Mouse (Mus musculus) limb, embryonic 13.5 days (tissue): ENCODE data around the gene Adap1. TPM values are rescaled to one million over a fixed set of nuclear protein-coding genes. Genes with fewer than 3 reads are reported as not detected.

Experiments
- ATAC-seq: fragments of 200-750 bp; cut with Nextera tagmentation; 2 replicates; pipeline ENCODE4 v1.8.0; 2017; ENCODE audit warnings: low read depth, moderate number of reproducible peaks, moderate TSS enrichment; ENCODE audit not compliant: low FRiP score
- H3K27ac ChIP-seq: fragments of 300-500 bp; sonication (generic); 2 replicates; pipeline ENCODE4 v1.5.1; 2015; ENCODE audit warnings: inconsistent platforms, mild to moderate bottlenecking, moderate library complexity
- H3K27me3 ChIP-seq: fragments of 300-500 bp; sonication (generic); 2 replicates; pipeline ENCODE4 v1.6.1; 2015; ENCODE audit warnings: mild to moderate bottlenecking, inconsistent platforms
- H3K36me3 ChIP-seq: fragments of 300-500 bp; sonication (generic); 2 replicates; pipeline ENCODE4 v1.6.1; 2015; ENCODE audit warnings: inconsistent platforms, mild to moderate bottlenecking, moderate library complexity
- H3K4me1 ChIP-seq: fragments of 300-500 bp; sonication (generic); 2 replicates; pipeline ENCODE4 v1.6.1; 2015; ENCODE audit warnings: inconsistent platforms
- H3K4me2 ChIP-seq: fragments of 300-500 bp; sonication (generic); replicated peaks from 2 replicates; pipeline ENCODE4 v1.6.1; 2015; ENCODE audit warnings: inconsistent platforms, mild to moderate bottlenecking, moderate library complexity
- H3K4me3 ChIP-seq: fragments of 300-500 bp; sonication (generic); 2 replicates; pipeline ENCODE4 v1.5.1; 2015; ENCODE audit warnings: moderate library complexity, mild to moderate bottlenecking, inconsistent platforms
- H3K9ac ChIP-seq: fragments of 300-500 bp; sonication (generic); 2 replicates; pipeline ENCODE4 v1.6.1; 2015; ENCODE audit warnings: mild to moderate bottlenecking, inconsistent platforms
- H3K9me3 ChIP-seq: fragments of 300-500 bp; sonication (generic); 2 replicates; pipeline ENCODE4 v1.6.1; 2016; ENCODE audit warnings: inconsistent platforms
- WGBS: fragments of 180-500 bp; shearing (Covaris S2); methylation state at CpG from one replicate; pipeline ENCODE4 v1.1.7; 2015; 5-methylcytosine and 5-hydroxymethylcytosine counted together
- polyA plus RNA-seq: library from polyadenylated mRNA; unstranded; fragments of >200 nt; fragmentation: Nextera tagmentation; extraction: Ambion mirVana; gene quantifications from 2 replicates; pipeline ENCODE4 v1.2.1, GENCODE M21; 2015

Adap1 gene
- polyA plus RNA-seq, 1 experiment from 2014 or later: 0.94 TPM

DNA sequence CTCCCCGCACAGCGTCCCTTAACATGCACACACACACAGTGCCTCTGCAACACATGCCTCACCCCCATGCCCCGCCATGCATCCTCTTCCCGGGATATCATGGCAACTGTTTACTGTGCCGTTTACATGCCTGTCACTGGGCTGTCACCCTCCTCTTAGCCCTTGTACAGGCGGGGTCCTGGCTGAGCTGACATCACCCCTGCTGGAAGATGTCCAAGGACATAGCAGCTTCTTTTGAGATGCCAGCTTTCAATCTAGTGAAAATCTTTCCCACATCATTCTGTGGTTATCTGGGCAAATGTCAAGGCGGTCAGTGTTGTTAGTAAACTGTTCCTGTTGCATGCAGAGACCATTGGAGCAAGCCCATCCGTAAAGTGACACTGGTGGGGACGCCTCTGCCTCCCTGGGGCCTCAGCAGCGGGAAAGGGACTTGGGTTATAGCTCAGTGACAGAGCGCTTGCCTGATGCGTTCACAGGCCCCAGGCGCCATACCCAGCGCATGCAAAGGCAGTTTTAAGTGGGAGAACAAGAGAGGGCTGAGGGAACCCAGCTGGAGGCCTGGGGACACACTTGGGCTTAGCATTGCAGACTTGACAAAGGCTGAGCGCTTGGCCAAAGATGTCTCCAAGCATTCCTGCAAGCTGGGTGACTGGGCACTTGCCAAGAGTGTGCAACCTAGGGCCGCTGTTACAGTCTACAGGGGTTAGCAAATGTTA is 54.5 kb downstream of the Adap1 start:
- Histone ChIP-seq H3K4me1 (no peaks in the 10 kb centered on the region), H3K4me3 (no peak overlapping the region), H3K27me3 (no peaks in the 10 kb centered on the region), H3K27ac (no peak overlapping the region), H3K4me2 (no peak overlapping the region), H3K9me3 (no peaks in the 10 kb centered on the region), H3K36me3 (peaks cover 38% of the 10 kb centered on the region), H3K9ac (no peak overlapping the region)
- no peak for ATAC-seq
- whole genome bisulfite sequencing: 73% methylated on average over 16 of the region's 16 CpGs

GRCm38 (mm10) chr5:139267661-139268060 is 57.8 kb downstream of the Adap1 start:
- WGBS: 89% methylated on average over 4 of the region's 4 CpGs
- no peaks in the 10 kb centered on the region for H3K27me3 ChIP-seq
- H3K4me3 ChIP-seq: no peak overlapping the region
- no peaks in the 10 kb centered on the region for H3K4me1 ChIP-seq
- H3K36me3 ChIP-seq: peaks cover 71% of the 10 kb centered on the region
- H3K4me2 ChIP-seq: no peak overlapping the region
- H3K27ac ChIP-seq: no peak overlapping the region
- H3K9me3 ChIP-seq: no peaks in the 10 kb centered on the region
- no peak overlapping the region for H3K9ac ChIP-seq
- ATAC-seq: no peak

DNA sequence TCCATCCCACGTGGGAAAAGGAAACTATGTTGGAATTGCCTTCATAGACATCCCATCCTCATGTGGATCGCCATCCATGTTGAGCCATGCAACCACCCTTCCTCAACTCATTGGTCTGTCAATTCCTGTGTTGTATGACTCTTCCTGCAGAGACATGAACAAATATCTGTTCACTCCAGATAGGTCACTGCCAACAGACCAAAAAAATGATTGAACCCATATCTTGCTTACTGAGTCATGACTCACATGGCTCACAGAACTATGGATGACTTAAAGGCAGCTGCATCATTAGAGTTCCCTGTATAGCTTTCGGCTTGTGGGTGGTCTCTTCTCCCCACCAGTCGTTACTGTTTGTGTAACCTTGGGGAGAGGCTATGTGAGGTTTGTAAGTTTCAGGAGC is 64.0 kb downstream of the Adap1 start:
- Histone ChIP-seq H3K36me3 (peaks cover 86% of the 10 kb centered on the region), H3K27me3 (no peaks in the 10 kb centered on the region), H3K9me3 (no peaks in the 10 kb centered on the region), H3K4me3 (no peak overlapping the region), H3K4me1 (no peaks in the 10 kb centered on the region), H3K4me2 (no peak overlapping the region), H3K9ac (no peak overlapping the region), H3K27ac (no peak overlapping the region)
- no peak for ATAC-seq
- 92% methylated on average over 4 of the region's 4 CpGs for WGBS

DNA sequence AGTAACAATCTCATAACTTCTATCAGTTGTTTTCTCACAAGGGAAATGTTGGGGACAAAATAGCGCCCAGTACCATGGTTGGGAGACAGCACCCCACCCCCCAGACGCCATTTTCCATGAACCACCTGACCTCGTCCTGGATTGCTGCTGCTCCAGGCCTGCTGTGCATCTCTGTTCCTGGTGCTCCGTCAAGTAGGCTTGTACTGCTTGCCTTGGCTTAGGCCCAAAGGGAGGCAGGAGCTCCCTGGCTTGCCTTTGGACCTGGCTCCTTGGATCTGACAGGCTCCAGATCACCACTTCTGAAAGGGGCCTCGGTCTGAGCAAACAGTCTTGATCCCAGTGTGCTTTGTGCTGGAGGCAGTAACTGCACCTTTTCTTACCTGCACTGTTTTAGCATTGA is 65.6 kb downstream of the Adap1 start:
- Histone ChIP-seq H3K27me3 (no peaks in the 10 kb centered on the region), H3K4me3 (no peak overlapping the region), H3K27ac (no peak overlapping the region), H3K9me3 (no peaks in the 10 kb centered on the region), H3K4me2 (no peak overlapping the region), H3K9ac (no peak overlapping the region), H3K36me3 (peaks cover 83% of the 10 kb centered on the region), H3K4me1 (peaks cover 7% of the 10 kb centered on the region; the same call in 1 of the 2 replicates)
- WGBS: 85% methylated on average over 5 of the region's 5 CpGs
- ATAC-seq: no peak

GRCm38 (mm10) chr5:139258371-139259035 is 66.9 kb downstream of the Adap1 start:
- no peak overlapping the region for H3K27ac ChIP-seq
- 93% methylated on average over 8 of the region's 8 CpGs for WGBS
- no peaks in the 10 kb centered on the region for H3K9me3 ChIP-seq
- ATAC-seq: no peak
- H3K27me3 ChIP-seq: no peaks in the 10 kb centered on the region
- H3K36me3 ChIP-seq: peaks cover 70% of the 10 kb centered on the region
- no peak overlapping the region for H3K9ac ChIP-seq
- H3K4me2 ChIP-seq: no peak overlapping the region
- H3K4me3 ChIP-seq: no peak overlapping the region
- peaks cover 21% of the 10 kb centered on the region for H3K4me1 ChIP-seq

DNA sequence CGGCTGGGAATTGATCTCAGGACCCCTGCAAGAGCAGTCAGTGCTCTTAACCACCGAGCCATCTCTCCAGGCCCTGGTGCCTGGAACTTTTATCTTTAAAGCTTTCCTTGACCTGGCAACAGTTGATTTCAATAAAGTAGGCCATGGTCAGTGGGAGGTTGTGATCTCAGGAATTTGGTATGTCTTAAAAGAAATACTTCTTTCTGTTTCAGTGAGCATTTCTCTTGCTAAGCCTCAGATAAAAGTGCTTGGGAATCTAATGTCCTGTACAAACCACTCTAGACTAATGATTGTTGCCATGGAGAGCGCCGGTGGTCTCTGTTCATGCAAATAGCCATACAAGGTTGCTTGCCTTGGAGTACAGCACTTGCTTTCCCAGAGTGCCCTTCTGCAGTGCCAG is 67.6 kb downstream of the Adap1 start:
- 81% methylated on average over 4 of the region's 4 CpGs for WGBS
- Histone ChIP-seq H3K4me1 (peaks cover 25% of the 10 kb centered on the region), H3K27me3 (no peaks in the 10 kb centered on the region), H3K4me2 (no peak overlapping the region), H3K4me3 (no peak overlapping the region), H3K9ac (no peak overlapping the region), H3K36me3 (peaks cover 63% of the 10 kb centered on the region), H3K9me3 (no peaks in the 10 kb centered on the region), H3K27ac (no peak overlapping the region)
- ATAC-seq: no peak

DNA sequence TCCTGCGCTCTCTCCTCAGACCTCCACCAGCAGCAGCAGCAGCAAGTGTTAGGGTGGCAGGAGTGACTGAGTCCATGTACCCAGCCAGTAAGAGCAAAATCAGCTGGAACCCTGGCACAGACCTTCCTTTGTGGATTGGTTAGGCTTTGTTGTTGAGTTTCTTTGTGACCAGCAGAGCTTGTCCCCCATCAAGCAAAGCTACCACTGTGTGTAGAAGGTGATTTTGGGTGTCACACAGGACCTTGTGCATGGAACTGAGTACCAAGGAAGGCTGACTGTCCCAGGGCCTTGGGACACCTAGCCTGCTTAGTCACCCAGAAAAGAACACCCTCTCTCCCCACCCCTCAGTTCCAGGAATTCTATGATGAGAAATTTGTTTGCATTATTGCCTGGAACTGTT is 68.2 kb downstream of the Adap1 start:
- no peak for ATAC-seq
- WGBS: 97% methylated on average over 1 of the region's 1 CpGs
- no peaks in the 10 kb centered on the region for H3K27me3 ChIP-seq
- no peak overlapping the region for H3K9ac ChIP-seq
- no peaks in the 10 kb centered on the region for H3K9me3 ChIP-seq
- H3K27ac ChIP-seq: no peak overlapping the region
- no peak overlapping the region for H3K4me2 ChIP-seq
- peaks cover 25% of the 10 kb centered on the region for H3K4me1 ChIP-seq
- no peak overlapping the region for H3K4me3 ChIP-seq
- H3K36me3 ChIP-seq: peaks cover 58% of the 10 kb centered on the region

DNA sequence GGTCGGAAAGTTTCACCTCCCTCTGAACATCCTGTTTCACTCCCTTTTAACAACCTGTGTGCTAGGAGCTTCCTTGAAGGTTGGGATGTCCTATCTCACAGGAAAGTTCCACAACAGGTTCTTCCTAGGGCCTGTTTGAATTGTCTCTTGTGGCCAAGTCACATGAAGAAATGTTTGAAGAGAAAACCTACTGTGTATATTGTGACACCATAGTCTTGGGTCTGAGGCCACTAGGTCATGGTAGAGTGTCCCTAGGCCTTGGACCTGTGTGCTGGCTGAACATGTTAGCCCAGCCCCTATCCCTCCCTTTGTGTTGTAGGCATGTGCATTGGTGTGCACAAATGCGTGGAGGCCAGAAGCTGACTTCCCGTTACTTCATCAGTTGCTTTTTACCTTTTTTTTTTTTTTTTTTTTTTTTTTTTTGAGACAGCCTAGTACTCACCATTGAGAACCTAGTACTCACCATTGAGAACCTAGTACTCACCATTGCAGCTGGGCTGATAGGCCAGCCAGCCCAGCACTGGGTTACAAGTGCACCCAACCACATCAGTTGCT is 69.1 kb downstream of the Adap1 start:
- 84% methylated on average over 3 of the region's 3 CpGs for WGBS
- H3K9ac ChIP-seq: no peak overlapping the region
- ATAC-seq: no peak
- H3K4me1 ChIP-seq: peaks cover 30% of the 10 kb centered on the region
- no peaks in the 10 kb centered on the region for H3K27me3 ChIP-seq
- H3K4me3 ChIP-seq: no peak overlapping the region
- H3K4me2 ChIP-seq: no peak overlapping the region
- peaks cover 48% of the 10 kb centered on the region for H3K36me3 ChIP-seq
- H3K9me3 ChIP-seq: no peaks in the 10 kb centered on the region
- H3K27ac ChIP-seq: no peak overlapping the region

DNA sequence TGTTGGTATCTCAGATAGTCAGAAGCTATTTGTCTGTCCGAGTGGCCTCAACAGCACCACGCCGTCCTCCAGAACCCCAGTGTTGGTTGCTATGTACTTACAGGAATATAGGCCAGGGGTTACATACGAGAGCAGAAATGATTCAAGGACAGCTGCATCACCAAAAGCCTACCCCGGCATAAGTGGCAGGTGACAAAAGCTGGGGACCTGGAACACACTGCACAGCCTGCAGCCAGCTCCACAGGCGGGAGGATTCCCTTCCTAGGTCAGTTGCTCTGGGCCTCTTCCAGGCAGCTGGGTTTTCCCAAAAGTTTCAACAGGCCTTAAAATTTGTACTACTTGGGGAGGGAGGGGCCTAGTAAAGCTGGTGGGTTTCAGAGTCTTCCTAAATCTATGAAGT is 69.6 kb downstream of the Adap1 start:
- H3K27ac ChIP-seq: no peak overlapping the region
- WGBS: 92% methylated on average over 6 of the region's 6 CpGs

GRCm38 (mm10) chr5:139254938-139255337 is 70.5 kb downstream of the Adap1 start:
- H3K27ac ChIP-seq: no peak overlapping the region
- H3K36me3 ChIP-seq: peaks cover 43% of the 10 kb centered on the region
- WGBS: 88% methylated on average over 6 of the region's 6 CpGs

More for the DNA sequence above, 69.6 kb downstream of the Adap1 start:
- peaks cover 43% of the 10 kb centered on the region for H3K36me3 ChIP-seq
- H3K9ac ChIP-seq: peak overlapping the region; percentile 1; the same call in 1 of the 2 replicates
- no peaks in the 10 kb centered on the region for H3K9me3 ChIP-seq
- H3K4me1 ChIP-seq: peaks cover 30% of the 10 kb centered on the region
- no peaks in the 10 kb centered on the region for H3K27me3 ChIP-seq
- ATAC-seq: no peak
- H3K4me2 ChIP-seq: no peak overlapping the region
- no peak overlapping the region for H3K4me3 ChIP-seq

DNA sequence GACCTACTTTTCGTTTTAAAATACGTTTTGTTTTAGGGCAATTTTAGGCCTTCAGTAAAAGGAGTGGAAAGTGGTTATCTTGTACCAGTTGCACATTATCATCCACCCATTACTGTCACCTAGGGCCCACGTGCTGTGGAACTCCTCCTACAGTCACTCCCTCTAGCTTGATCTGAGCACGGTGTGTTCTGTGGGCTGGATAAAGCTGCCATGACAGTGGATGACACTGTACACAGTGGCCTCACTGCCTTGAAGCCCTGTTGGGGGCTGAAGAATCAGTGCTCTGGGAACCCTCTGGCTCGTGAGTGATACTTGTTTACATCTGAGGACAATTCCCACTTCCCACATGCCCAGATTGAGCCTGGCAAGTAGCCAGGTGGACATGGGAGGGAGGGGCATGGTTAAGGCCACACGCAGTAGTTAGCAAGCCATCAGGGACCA is 72.1 kb downstream of the Adap1 start:
- 5% methylated on average over 6 of the region's 6 CpGs for WGBS
- no peak for ATAC-seq
- H3K27me3 ChIP-seq: no peaks in the 10 kb centered on the region

More at GRCm38 (mm10) chr5:139254938-139255337, 70.5 kb downstream of the Adap1 start:
- no peak overlapping the region for H3K4me2 ChIP-seq
- H3K4me3 ChIP-seq: no peak overlapping the region
- no peaks in the 10 kb centered on the region for H3K9me3 ChIP-seq
- peak overlapping the region; percentile 94; the same call in 1 of the 2 replicates for H3K9ac ChIP-seq
- no peaks in the 10 kb centered on the region for H3K27me3 ChIP-seq
- no peak for ATAC-seq
- peaks cover 30% of the 10 kb centered on the region for H3K4me1 ChIP-seq

GRCm38 (mm10) chr5:139252910-139253245 is 72.5 kb downstream of the Adap1 start:
- WGBS: 0% methylated on average over 7 of the region's 7 CpGs
- Histone ChIP-seq H3K27ac (peak overlapping the region; percentile 92), H3K27me3 (no peaks in the 10 kb centered on the region), H3K36me3 (peaks cover 44% of the 10 kb centered on the region), H3K9me3 (no peaks in the 10 kb centered on the region), H3K4me2 (peak overlapping the region; percentile 92), H3K9ac (peak overlapping the region; percentile 94), H3K4me1 (peaks cover 30% of the 10 kb centered on the region), H3K4me3 (peak overlapping the region; percentile 82)
- ATAC-seq: peak; percentile 1

More for the DNA sequence above, 72.1 kb downstream of the Adap1 start:
- Histone ChIP-seq H3K4me2 (peak overlapping the region; percentile 92), H3K4me1 (peaks cover 30% of the 10 kb centered on the region), H3K27ac (peak overlapping the region; percentile 92), H3K9me3 (no peaks in the 10 kb centered on the region), H3K9ac (peak overlapping the region; percentile 94), H3K4me3 (peak overlapping the region; percentile 82), H3K36me3 (peaks cover 42% of the 10 kb centered on the region)
